Mouse (Mus musculus): ENCODE measurements around the gene Vmn2r121.

The Vmn2r121 gene

GRCm38 (mm10) chrX:124135852-124136251, at the start of gene Vmn2r121:
Gene Vmn2r121, minus strand, starts transcription at chrX:124135952.
- no peak for DNase-seq

All from kidney, postnatal 4 days (tissue).